Mouse (Mus musculus): Measurements from ENCODE around the gene Gm5458.
"Not testable (repeated sequence)": the region's sequence is repeated elsewhere in the genome, so short reads cannot be mapped to it uniquely, and the experiment has no call there.

The Gm5458 gene

DNA sequence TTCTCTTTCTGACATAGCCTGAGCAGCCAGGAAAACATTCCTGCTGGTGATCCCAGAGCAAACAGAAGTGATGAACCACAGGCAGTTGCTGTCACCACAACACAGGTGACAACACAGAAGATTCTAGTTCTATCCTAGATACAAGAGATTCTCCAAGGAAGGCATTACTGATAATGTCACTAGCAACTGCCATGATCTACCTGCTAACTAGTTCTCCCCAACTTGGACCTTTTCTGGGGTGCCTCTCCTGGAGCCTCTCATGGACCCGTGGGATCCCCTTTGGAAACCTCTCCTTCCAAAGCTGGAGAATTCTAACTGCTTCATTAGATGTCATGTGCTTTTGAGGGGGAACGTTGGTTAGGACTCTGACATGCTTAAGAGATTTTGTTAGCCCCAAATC lies at the start of gene Gm5458:
Gene Gm5458, minus strand, starts transcription at position 101 of the 400 bp plus-strand sequence.
- DNase-seq (ENCODE audit: low spot score in 2 of 2), result not testable (repeated sequence)

DNA sequence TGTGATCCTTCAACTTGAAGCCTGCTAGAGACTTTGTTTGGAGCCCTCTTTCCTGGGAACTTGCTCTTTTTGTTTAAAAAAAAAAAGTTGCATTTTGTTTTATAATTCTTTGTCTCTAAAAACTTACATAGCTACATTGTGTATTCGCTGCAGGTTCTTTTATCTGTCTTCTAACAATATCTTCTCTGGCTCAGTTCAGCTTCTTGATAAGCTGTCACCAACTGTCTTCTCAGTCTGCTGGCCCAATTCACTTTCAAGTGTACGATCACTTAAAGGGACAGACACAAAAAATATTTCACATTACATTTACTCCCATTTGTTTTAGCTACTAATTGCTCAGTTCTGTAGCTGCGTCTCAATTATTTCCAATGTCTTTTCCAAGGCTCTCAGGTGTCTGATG lies 43.9 kb upstream of the Gm5458 start:
- DNase-seq (ENCODE audit: low spot score in 2 of 2), result no peak

DNA sequence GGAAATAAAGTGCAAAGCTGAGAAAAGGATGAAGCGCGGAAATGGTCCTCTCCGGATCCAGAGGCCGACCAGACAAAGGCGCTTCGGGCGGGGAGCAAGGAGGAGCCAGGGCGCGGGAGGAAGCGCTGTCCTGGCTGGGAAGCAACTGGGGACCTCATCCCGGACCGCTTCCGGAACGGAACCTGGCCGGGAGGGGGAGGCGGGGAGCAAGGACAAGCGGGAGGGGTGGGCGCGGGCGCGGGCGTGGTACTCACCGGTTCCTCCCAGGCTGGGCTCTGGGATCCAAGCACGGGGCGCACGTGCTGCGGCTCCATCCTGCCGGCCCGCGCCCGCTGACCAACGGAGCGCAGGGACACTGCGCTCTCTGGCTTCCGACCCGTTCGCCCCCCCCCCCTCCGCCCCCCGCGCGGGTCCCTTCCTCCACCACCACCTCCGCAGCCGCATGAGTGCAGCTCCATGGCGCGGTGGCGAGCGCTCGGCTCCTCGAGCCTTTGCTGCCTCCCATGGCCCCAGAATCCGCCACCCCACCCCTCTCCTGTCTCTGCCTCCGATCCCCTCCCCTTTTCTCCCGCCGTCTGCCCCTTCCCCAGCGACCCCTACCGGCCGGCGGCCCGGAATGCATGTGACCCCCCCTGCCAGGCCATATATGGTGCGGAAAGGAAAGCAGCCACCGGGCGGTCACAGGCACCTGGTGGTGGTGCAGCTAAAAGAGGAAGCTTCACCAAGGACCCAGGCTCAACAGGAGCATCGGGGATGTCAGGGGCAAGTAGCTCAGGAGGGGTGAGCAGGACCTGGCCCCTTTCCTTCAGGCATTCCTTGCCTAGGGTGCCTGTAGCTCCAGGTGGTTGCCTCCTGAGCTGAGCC lies 17.3 kb downstream of the Gm5458 start, which contains the start of gene Gm2237:
Gene Gm2237, minus strand, starts transcription at position 332 of the 864 bp plus-strand sequence.
- DNase-seq (ENCODE audit: low spot score in 2 of 2), result not testable (repeated sequence)

GRCm38 (mm10) chr14:19549863-19550262 lies 52.5 kb downstream of the Gm5458 start, which contains the start of gene Gm2244:
Gm2244 (minus strand) TSS chr14:19549963.
- not testable (repeated sequence) for DNase-seq (ENCODE audit: low spot score in 2 of 2)
